Mouse (Mus musculus) urinary bladder, postnatal 4 days (tissue): ENCODE results near the gene Morn1.
"Not testable (repeated sequence)": the region's sequence is repeated elsewhere in the genome, so short reads cannot be mapped to it uniquely, and the experiment has no call there.

Experiments
- DNase-seq, 2 experiments: peaks; one replicate each; pipeline ENCODE4 v3.0.0; 2021 to 2022; ENCODE audit warnings: low spot score in 2 of 2

Gene Morn1

DNA sequence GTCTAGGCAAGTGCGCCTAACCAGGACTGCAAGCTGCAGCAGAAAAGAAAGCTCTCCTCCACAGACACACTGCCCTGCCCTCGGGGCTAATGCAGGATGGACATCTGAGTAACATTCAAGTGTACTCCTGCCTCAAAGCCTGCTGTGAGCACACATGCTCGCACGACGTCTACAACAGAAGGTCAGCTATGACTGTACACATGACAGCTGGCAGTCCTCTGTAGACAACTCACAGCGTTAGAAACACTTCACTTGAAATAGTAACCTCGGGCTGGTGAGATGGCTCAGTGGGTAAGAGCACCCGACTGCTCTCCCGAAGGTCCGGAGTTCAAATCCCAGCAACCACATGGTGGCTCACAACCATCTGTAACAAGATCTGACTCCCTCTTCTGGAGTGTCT is 7.6 kb upstream of the Morn1 start:
- DNase-seq, result not testable (repeated sequence)

DNA sequence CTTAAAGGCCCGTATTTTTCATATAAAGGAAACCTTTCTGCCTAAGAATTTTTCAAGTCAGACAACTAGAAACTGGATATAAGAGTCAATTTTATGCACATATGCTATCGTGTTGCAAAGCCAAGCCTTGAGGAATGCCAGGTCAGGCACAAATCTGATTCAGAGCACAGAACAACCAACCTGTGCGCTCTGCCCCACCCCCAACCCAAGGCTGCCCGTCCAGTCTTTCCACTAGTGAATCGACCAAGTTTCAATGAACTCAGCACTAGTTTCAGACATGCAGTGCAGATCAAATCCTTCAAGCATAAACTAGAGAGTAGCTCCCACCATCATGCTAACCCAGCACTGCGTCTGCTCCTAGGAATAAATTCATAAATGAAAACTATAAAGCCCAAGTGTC is 6.7 kb upstream of the Morn1 start:
- DNase-seq, result no peak

DNA sequence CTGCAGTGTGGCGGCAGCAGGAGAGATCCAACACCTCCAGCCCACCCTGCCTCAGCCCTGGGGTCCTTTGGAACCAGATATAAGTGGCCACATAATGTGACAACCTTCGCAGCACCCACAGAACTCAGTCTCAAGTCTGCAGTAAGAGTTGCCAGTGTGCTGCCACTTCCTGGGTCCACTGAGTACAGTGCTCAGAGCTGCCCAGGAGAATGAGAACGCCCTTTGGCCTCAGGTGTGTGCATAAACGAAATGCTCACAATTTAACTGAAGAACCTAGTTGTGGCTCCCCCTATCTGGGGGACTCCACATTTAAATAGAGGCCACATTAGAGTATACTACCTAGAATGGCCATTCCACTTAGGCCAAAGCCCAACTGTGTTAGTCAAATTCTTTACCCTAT is 2.8 kb upstream of the Morn1 start:
- no peak for DNase-seq

DNA sequence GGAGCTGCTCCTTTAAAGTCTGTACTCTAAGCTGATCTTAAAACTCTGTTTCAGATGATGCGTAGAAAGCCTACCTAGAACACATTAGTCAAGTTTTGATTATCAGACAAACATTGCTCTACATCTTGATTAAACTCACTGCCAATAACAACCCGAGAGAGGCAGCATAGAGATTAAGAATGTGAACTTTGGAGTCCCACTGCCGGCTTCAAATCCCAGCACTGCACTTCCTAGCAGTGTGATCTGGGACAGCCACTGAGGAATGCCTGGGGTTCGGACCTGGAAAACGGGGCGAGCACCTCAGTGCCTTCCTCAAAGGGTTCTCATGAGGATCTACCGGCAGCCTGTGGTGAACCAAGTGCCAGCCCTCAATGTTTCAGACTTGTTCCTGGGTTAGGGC is 2.0 kb upstream of the Morn1 start:
- no peak for DNase-seq

DNA sequence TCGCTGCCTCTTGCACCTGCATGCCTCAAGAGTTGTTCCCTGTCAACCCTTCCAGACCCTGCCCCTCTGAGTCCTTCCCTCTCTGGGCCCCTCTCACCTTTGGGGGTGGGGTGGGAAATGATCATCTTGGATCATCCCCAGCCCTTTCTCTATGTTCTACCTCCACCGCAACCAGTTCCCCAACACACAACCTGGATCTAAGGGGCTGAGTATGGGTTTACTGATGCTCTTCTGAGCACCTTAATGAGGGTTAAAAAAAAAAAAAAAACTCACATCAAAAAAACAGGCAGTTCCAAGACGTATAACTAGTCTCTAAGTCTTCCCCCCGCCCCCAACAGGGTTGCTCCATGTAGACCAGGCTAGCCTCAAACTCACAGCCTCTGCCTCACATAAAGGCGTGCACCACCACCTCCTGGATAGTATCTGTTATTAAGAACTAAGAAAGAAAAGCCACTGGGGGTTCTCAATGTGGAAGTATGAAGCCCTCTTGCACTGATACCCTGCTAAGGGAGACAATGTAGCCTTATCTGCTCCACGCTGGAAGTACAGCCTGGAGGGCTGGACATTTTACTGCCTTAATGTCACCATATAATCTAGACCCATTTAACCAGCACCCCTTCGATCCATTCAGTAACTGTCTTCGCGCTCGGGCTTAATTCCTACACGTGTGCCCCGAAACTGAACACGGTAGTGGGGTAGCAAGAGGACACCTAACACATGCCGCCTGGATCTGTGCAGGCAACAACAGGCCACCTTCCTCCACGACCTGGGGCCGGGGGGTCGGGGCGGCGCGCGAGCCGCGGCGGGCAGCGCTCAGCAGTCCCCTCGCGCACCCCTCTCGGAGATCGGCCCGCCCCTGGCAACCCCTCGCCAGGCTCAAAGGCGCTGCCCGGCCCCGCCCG is 920 bp upstream of the Morn1 start:
- DNase-seq, result no peak

DNA sequence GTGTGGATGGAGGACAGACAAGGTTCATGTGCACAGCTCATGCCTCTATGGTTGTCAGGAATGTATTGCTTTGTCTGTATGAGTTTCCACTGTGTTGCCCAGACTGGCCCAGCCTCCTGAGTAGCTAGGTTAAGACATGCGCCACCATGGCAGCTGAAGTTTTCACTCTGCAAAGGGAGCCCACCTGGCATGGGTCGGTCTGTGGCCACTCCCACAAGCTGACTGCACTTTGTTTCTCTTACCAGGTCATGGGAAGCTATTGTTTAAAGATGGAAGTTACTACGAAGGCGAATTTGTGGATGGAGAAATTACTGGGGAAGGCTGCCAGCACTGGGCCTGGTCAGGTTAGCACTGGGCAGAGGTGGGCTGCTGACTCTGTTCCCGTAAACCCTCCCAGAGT is 2.9 kb downstream of the Morn1 start:
- DNase-seq, result no peak

DNA sequence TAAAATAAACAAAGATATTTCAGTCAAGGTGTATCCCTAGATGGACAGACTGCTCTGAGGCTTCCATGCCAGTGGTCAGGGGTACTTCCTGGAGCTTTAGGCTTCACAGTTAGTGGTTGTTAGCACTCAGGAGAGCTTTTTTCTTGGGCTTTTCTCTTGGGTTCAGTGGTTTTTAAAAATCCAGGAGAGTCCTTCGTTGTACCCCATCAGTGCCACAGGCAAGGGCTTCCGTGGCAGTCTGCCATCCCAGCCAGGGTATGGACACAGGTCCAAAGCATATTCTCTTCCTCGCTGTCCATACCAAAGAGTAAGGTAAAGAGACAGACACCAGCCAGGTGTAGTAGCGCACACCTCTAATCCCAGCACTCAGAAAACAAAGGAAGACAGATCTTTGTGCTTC is 3.8 kb downstream of the Morn1 start:
- DNase-seq, result no peak

DNA sequence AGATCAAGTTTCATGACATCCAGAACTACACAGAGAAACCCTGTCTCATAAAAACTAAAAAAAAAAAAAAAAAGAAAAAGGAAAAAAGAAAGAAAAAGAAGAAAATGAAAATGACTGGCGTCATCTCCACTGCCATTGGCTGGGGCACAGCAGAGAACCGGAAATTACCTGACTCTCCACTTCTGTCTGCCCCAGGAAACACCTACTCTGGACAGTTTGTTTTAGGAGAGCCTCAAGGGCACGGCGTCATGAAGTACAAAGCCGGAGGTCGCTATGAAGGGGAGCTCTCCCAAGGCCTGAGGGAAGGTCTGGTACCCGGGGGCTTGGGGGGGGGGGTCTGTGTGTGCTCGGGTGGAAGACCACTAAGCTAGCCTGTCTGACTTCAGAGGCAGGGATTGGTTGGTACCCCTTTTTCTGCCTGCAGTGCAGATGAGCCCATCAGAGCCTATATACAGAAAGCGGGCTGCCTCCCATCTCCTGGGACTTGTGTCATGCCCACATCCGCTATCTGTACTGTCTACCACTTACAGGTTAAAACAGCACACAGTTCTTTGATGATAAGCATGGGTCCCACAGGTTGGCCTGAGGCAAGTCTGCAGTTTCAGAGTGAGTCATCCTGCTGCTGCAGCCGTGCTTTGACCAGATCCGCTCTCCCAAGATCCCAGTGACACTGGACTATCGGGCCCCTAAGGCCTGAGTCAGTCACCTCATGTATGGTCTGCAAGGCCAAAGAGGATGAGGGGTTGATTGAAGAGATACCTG is 4.5 kb downstream of the Morn1 start:
- DNase-seq, result no peak

DNA sequence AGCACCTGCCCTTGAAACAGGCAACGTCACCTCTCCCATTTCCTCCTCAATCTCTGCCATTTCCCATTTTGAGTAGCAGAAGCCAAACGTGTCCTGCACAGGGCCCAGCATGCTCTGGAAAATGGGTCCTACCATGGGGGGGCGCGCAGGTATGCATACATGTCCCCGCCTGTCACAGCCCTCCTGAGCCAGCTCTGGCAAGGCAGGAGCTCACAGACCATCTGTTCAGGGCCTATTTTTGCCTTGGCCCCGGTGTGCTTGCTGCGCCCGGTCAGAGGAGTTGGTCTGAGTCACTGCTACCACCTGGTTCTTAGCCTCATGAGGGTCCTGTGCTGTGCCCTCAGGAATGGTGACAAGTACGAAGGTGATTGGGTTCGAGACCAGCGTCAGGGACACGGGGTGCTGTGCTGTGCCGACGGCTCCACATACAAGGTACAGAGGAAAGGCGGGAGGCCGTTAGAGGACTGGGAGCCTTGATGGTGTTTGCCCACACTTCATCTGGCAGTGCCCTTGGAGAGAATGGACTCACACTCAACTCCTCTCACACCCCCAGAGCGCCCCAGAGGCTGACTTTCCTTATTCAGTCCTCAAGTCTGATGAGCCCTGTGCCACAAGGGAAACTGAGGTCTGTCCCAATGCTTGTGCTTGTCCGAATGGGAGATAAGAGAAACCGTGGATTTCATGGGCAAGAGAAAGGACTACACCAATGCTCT is 6.5 kb downstream of the Morn1 start:
- no peak for DNase-seq

DNA sequence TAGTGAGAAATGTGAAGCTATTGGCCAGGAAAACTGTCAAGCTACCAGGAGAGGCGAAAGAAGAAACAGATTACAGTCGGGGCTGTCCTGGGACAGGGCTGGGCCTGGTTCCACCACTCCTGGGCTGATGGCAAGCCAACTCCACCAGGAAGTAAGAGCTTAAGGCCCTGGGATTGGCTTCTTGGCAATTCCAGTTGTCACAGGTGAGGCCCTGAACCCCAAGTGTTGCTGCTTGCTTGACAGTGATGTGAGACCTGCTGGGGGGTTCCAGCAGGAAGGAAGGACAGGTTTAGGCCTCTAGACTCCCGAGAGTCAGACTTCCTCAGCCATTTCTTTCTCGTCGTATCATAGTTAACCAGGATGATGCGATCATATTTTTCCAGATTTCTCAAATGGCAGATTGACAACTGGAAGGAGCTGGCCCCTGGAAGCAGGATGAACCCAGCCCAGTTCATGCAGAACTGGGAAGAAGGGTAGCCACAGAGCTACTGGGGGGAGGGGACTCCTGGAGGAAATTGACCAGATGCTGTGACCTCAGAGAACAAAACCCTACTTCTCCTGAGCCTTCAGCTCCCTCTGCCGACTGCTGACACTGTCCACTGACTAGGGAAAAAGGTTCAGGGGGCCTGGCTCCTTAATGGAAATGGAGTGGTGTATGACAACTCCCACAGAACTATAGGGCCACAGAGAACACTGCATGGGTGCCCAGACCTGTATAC is 7.2 kb downstream of the Morn1 start:
- no peak for DNase-seq

DNA sequence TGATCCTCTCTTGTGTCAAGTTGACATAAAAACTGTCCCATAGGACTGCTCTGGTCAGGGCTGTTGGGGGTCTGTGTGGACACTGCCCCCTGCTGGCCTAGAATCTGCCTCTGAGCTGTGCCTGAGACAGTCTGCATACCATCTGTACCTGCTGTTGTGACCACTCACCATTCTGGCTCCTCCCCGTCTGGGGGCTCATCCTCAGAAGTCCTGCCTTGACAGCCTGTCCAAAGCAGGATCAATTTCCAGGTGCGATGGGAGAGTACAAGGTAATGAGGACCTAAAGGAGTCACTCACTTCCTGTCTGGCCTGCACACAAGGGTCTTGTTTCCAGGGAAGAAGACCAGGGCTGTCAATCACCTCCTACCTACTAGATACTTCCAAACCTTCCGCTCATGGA is 8.2 kb downstream of the Morn1 start:
- no peak for DNase-seq

DNA sequence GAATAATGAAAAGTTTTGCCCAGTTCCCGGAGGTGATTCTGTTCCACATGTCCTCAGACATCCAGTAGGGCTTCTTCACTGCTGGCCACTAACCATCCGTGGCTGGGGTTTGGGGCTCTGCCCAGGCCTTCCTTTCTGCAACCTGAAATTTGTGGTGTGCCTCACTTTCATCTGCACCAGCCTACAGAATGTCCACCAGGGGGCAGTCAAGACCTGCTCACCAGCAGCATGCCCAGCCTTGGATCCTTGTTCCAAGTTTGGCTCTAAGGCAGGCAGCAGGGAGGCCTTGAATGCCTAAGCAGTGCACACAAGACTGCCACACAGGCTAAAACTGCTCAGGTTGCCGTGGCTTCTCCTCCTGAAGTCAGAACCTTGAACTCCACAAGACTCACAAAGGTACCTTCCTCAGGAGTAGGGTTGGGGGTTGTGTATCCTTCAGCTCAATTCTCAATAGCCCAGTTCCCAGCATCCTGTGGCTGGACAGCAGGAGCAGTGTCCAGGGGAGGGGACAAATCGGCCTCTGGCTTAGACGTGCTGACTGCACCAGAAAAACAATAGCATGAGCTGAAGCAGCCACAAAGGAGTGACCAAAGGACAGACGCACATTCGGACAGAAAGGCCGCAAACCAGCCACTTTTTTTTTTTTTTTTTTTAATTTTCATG is 9.0 kb downstream of the Morn1 start:
- peak; percentile 82 to 83 for DNase-seq

DNA sequence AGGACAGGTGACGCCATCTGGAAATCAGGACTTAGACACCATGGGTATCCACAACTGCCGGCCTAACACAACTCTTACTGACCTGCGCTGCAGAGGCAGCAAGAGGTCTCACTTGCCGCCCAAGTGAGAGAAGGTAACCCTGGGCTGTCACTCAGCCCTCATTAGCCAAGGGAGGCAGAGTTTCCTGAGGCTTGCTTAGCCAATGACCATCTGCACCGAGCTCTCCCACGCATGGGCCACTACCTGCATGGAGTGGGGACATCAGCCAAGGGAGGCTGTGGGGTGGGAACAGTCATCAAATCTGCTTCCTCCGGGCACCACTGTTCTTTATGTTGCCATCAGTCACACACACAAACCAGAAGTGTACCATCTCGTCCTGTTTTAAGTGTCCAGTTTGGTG is 9.6 kb downstream of the Morn1 start:
- DNase-seq, result no peak

DNA sequence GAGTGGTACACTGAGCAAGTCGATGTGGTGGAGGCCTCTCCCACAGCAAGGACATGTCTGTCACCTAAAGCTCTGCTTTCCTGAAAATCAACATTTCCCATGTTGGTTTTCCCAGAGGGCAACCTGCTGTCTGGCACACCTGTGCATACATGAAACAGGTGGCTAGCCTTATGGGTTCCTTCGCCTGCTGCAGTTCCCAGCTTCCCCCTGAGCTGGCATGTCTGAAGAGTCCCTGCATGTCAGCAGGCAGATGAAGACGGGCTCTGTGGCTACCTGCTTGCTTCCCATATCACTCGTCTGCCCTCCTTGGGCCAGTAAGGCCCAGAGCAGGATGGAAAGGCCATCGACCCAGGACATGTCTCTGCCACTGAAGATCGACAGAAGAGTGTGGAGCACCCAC is 11.1 kb downstream of the Morn1 start:
- no peak for DNase-seq

DNA sequence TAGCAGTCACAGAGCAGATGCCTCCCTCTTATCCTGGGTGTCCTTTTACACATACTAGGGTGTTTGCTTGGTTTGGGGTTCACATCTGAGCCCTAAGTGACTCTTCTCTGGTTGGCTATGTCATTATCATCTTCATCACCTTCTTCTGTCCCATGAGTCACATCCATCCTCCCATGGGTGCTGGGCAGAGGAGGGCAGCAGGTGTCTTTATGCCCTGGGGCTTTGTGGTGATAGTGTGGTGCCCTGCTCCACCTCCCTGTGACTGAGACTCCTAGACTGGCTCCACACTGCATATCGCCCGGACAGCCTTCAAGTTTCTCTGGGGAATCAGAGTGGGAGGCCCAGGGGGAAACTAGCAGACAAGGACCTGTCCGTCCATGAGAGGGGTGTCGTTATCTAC is 12.2 kb downstream of the Morn1 start:
- DNase-seq, result no peak

DNA sequence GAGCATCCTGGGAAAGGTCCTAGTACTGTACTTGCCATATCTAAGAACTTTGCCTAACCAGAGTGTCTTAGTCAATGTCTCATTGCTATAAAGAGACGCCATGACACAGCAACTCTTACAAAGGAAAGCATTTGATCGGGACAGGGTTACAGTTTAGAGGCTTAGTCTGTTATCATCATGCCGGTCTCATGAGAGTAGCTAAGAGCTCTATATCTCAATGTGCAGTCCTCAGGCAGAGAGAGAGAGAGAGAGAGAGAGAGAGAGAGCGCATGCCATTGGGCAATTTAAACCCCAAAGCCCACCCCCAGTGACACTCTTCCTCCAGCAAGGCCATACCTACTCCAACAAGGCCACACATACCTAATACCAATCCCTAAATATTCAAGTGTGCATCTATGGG is 21.5 kb downstream of the Morn1 start:
- no peak for DNase-seq

DNA sequence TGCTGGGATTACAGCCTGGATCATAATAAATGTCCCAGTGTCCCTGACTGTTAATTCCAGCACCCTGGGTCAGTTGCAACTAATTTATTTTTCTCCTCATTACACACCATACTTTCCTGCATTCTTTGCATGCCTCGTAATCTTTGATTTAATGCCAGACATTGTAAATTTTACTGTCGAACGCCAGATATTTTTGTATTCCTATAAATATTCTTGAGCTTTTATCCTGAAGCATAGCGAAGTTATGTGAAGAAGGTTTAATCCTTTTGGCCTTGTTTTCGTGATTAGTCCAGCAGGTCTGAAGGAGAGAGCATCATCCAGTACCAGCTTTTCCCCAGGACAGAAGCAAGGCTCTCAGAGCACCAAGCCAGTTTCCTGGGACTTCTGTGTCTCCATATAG is 23.1 kb downstream of the Morn1 start:
- no peak for DNase-seq

DNA sequence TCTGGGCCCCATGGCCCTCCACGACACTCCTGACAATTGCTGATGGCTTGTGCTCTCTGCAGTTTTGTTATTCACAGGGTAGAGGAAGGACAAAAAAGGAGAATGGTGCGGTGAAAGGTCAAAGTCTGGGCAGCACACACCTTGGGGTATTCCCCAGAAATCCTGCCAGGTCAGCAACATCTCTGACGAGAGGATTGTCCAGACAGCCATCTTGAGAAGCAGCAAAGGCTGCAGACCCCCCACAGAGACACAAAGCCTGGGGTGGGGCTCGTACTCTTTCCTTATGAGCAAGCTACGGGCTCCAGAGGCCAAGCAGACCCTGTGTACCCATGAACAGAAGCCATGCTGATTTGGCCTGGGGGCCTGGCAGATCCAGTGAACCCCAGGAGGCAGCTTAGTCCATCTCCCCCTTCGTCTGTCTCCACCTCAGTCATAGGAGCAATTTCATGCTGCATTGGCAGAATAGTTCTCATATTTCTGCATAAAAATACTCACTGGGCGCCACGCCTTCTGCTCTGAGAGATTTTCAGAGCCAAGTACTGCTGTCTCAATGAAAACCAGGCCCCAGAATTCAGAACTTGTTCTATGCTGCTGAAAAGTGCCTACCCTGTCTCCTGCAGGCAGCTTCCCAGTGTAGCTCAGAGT is 27.5 kb downstream of the Morn1 start:
- no peak for DNase-seq

DNA sequence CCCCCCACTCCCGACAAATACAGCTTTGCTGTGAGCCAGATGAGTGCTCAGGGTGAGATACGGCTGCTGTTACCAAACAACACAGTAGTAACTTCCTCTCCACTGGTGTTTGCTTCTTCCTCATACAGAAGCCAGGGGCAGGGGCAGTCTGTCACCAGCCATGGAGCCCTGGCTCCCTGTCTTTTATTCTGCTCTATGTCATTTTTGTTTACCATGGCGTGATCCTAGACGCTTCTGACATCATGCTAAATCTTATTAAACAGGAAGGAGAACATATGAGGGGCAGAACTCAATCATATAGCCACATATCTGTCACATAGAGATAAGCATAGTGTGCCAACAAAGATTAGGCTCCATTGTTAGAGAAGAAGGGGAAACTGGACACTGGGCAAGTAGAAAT is 30.2 kb downstream of the Morn1 start:
- no peak for DNase-seq

DNA sequence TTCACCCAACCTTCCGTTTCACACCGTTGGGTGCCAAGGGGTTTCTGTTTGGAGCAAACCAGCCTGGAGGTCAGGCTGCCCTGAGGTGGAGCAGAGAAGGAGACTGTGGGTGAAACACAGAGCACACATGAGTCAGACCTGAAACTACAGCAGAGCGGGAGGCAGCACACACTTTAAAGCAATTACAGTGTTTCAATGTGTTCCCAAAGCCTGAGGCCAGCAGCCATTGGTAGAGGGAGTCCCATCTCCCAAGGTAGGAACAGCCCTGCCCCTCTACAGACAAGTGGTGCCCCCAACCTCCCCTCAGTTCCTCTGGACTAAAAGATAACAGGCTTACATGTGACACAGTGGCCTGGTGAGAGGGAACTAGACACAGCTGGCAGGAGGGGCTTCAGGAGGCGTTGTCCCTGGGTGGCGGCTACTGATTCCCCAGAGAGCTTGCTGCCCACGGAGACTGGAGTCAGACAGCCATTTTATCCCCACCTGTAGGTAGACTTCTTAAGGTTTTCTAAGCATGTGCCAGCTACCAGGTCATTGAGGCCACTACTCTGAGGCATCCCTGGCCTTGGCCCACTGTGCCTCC is 31.1 kb downstream of the Morn1 start:
- no peak for DNase-seq

DNA sequence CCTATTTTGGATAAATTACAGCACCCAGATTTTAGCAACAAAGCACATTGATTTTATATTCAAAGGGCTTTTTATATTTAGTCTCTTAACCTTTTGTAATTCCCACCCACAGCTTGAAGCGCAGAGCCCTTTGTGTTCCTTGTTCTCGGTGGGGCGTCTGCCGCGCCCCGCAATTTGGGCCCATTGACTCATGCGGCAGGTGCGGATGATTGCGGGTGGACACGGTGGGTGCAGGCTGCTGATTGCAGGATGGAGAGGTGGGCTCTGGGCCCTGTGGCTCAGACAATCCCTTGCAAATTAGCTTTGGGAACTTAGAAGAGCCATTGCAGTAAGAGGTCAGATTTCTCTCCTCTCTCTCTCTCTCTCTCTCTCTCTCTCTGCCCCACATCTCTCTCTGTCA is 31.9 kb downstream of the Morn1 start:
- DNase-seq, result no peak
